Mouse (Mus musculus): Measurements from ENCODE around the gene Kcnip4. TPM values are rescaled to one million over a fixed set of nuclear protein-coding genes. Genes with fewer than 3 reads are reported as not detected.

The Kcnip4 gene
- polyA plus RNA-seq, 1 experiment, result not detected

GRCm38 (mm10) chr5:49305321-49305720 lies 219.4 kb downstream of the Kcnip4 start:
- H3K27ac ChIP-seq (ENCODE audit: insufficient read depth, low read length), result no peak overlapping the region
- H3K4me1 ChIP-seq (ENCODE audit: control insufficient read depth, insufficient read depth, insufficient read length), result no peaks in the 10 kb centered on the region
- no peak overlapping the region for H3K4me3 ChIP-seq (ENCODE audit: extremely low read depth, insufficient read depth, insufficient read length)
- no peaks in the 10 kb centered on the region for H3K36me3 ChIP-seq (ENCODE audit: control insufficient read depth, insufficient read depth, low read length)
- no peak for DNase-seq (ENCODE audit: low read depth in 1 of 2, low spot score in 2 of 2)
- H3K27me3 ChIP-seq (ENCODE audit: control insufficient read depth, insufficient read depth, low read length), result no peaks in the 10 kb centered on the region
- TF ChIP-seq POLR2A (IDR thresholded peaks at IDR 0.05; ENCODE audit: low read depth, low read length) (no peak), CTCF (IDR thresholded peaks at IDR 0.05; ENCODE audit: extremely low read depth, insufficient read depth, insufficient read length, insufficient replicate concordance) (no peak)
- 74% methylated on average over 2 of the region's 2 CpGs for WGBS

GRCm38 (mm10) chr5:49298654-49299053 lies 226.1 kb downstream of the Kcnip4 start:
- 78% methylated on average over 4 of the region's 4 CpGs for WGBS
- H3K36me3 ChIP-seq (ENCODE audit: control insufficient read depth, insufficient read depth, low read length), result no peaks in the 10 kb centered on the region
- H3K4me3 ChIP-seq (ENCODE audit: extremely low read depth, insufficient read depth, insufficient read length), result no peak overlapping the region
- H3K27ac ChIP-seq (ENCODE audit: insufficient read depth, low read length), result no peak overlapping the region
- H3K27me3 ChIP-seq (ENCODE audit: control insufficient read depth, insufficient read depth, low read length), result no peaks in the 10 kb centered on the region
- TF ChIP-seq POLR2A (IDR thresholded peaks at IDR 0.05; ENCODE audit: low read depth, low read length) (no peak), CTCF (IDR thresholded peaks at IDR 0.05; ENCODE audit: extremely low read depth, insufficient read depth, insufficient read length, insufficient replicate concordance) (no peak)
- no peaks in the 10 kb centered on the region for H3K4me1 ChIP-seq (ENCODE audit: control insufficient read depth, insufficient read depth, insufficient read length)
- DNase-seq (ENCODE audit: low read depth in 1 of 2, low spot score in 2 of 2), result no peak

- WGBS, result 93% methylated on average over 2 of the region's 2 CpGs
- Histone ChIP-seq H3K4me3 (ENCODE audit: extremely low read depth, insufficient read depth, insufficient read length) (no peak overlapping the region), H3K4me1 (ENCODE audit: control insufficient read depth, insufficient read depth, insufficient read length) (no peaks in the 10 kb centered on the region), H3K27ac (ENCODE audit: insufficient read depth, low read length) (no peak overlapping the region), H3K27me3 (ENCODE audit: control insufficient read depth, insufficient read depth, low read length) (no peaks in the 10 kb centered on the region), H3K36me3 (ENCODE audit: control insufficient read depth, insufficient read depth, low read length) (no peaks in the 10 kb centered on the region)
- DNase-seq (ENCODE audit: low read depth in 1 of 2, low spot score in 2 of 2), result no peak
- TF ChIP-seq POLR2A (IDR thresholded peaks at IDR 0.05; ENCODE audit: low read depth, low read length) (no peak), CTCF (IDR thresholded peaks at IDR 0.05; ENCODE audit: extremely low read depth, insufficient read depth, insufficient read length, insufficient replicate concordance) (no peak)
Measured at GRCm38 (mm10) chr5:49292421-49292820, 232.3 kb downstream of the Kcnip4 start.

GRCm38 (mm10) chr5:49291801-49292200 lies 232.9 kb downstream of the Kcnip4 start:
- 81% methylated on average over 3 of the region's 3 CpGs for WGBS
- no peak for DNase-seq (ENCODE audit: low read depth in 1 of 2, low spot score in 2 of 2)
- H3K4me1 ChIP-seq (ENCODE audit: control insufficient read depth, insufficient read depth, insufficient read length), result no peaks in the 10 kb centered on the region
- H3K27me3 ChIP-seq (ENCODE audit: control insufficient read depth, insufficient read depth, low read length), result no peaks in the 10 kb centered on the region
- no peak overlapping the region for H3K27ac ChIP-seq (ENCODE audit: insufficient read depth, low read length)
- no peak overlapping the region for H3K4me3 ChIP-seq (ENCODE audit: extremely low read depth, insufficient read depth, insufficient read length)
- H3K36me3 ChIP-seq (ENCODE audit: control insufficient read depth, insufficient read depth, low read length), result no peaks in the 10 kb centered on the region
- TF ChIP-seq CTCF (IDR thresholded peaks at IDR 0.05; ENCODE audit: extremely low read depth, insufficient read depth, insufficient read length, insufficient replicate concordance) (no peak), POLR2A (IDR thresholded peaks at IDR 0.05; ENCODE audit: low read depth, low read length) (no peak)

- WGBS, result 38% methylated on average over 12 of the region's 12 CpGs
- Histone ChIP-seq H3K27me3 (ENCODE audit: control insufficient read depth, insufficient read depth, low read length) (no peaks in the 10 kb centered on the region), H3K4me3 (ENCODE audit: extremely low read depth, insufficient read depth, insufficient read length) (no peak overlapping the region), H3K4me1 (ENCODE audit: control insufficient read depth, insufficient read depth, insufficient read length) (no peaks in the 10 kb centered on the region), H3K27ac (ENCODE audit: insufficient read depth, low read length) (no peak overlapping the region), H3K36me3 (ENCODE audit: control insufficient read depth, insufficient read depth, low read length) (no peaks in the 10 kb centered on the region)
- no peak for DNase-seq (ENCODE audit: low read depth in 1 of 2, low spot score in 2 of 2)
- TF ChIP-seq POLR2A (IDR thresholded peaks at IDR 0.05; ENCODE audit: low read depth, low read length) (no peak), CTCF (IDR thresholded peaks at IDR 0.05; ENCODE audit: extremely low read depth, insufficient read depth, insufficient read length, insufficient replicate concordance) (no peak)
Measured at GRCm38 (mm10) chr5:49285455-49286135, 239.1 kb downstream of the Kcnip4 start.

- TF ChIP-seq POLR2A (IDR thresholded peaks at IDR 0.05; ENCODE audit: low read depth, low read length) (no peak), CTCF (IDR thresholded peaks at IDR 0.05; ENCODE audit: extremely low read depth, insufficient read depth, insufficient read length, insufficient replicate concordance) (no peak)
- 71% methylated on average over 6 of the region's 6 CpGs for WGBS
- H3K36me3 ChIP-seq (ENCODE audit: control insufficient read depth, insufficient read depth, low read length), result no peaks in the 10 kb centered on the region
- DNase-seq (ENCODE audit: low read depth in 1 of 2, low spot score in 2 of 2), result no peak
- no peaks in the 10 kb centered on the region for H3K27me3 ChIP-seq (ENCODE audit: control insufficient read depth, insufficient read depth, low read length)
- H3K27ac ChIP-seq (ENCODE audit: insufficient read depth, low read length), result no peak overlapping the region
- H3K4me1 ChIP-seq (ENCODE audit: control insufficient read depth, insufficient read depth, insufficient read length), result no peaks in the 10 kb centered on the region
- no peak overlapping the region for H3K4me3 ChIP-seq (ENCODE audit: extremely low read depth, insufficient read depth, insufficient read length)
Measured at GRCm38 (mm10) chr5:49284776-49285175, 239.9 kb downstream of the Kcnip4 start.

GRCm38 (mm10) chr5:49283403-49283802 lies 241.3 kb downstream of the Kcnip4 start:
- Histone ChIP-seq H3K27me3 (ENCODE audit: control insufficient read depth, insufficient read depth, low read length) (no peaks in the 10 kb centered on the region), H3K27ac (ENCODE audit: insufficient read depth, low read length) (no peak overlapping the region), H3K4me1 (ENCODE audit: control insufficient read depth, insufficient read depth, insufficient read length) (no peaks in the 10 kb centered on the region), H3K36me3 (ENCODE audit: control insufficient read depth, insufficient read depth, low read length) (no peaks in the 10 kb centered on the region), H3K4me3 (ENCODE audit: extremely low read depth, insufficient read depth, insufficient read length) (no peak overlapping the region)
- no peak for DNase-seq (ENCODE audit: low read depth in 1 of 2, low spot score in 2 of 2)
- 87% methylated on average over 5 of the region's 5 CpGs for WGBS
- TF ChIP-seq CTCF (IDR thresholded peaks at IDR 0.05; ENCODE audit: extremely low read depth, insufficient read depth, insufficient read length, insufficient replicate concordance) (no peak), POLR2A (IDR thresholded peaks at IDR 0.05; ENCODE audit: low read depth, low read length) (no peak)
